Mouse (Mus musculus) embryonic fibroblast, embryonic 13.5 days (primary cell): ENCODE measurements around the gene Slc7a11.

Experiments
- CTCF ChIP-seq: IDR thresholded peaks from 2 replicates; pipeline ENCODE4 v1.5.1; 2011; ENCODE audit warnings: mild to moderate bottlenecking, control low read depth, low read length, moderate library complexity, borderline replicate concordance; ENCODE audit not compliant: insufficient read depth
- POLR2A ChIP-seq: IDR thresholded peaks from 2 replicates; pipeline ENCODE4 v1.6.1; 2011; ENCODE audit warnings: low read depth, mild to moderate bottlenecking, control low read depth, low read length, moderate library complexity

GRCm38 (mm10) chr3:50144144-50144543, 299.3 kb downstream of the Slc7a11 start:
- TF ChIP-seq CTCF (no peak), POLR2A (no peak)
